Mouse (Mus musculus) liver, embryonic 14.5 days (tissue): ENCODE results near the gene Alkbh7.

Experiments
- CTCF ChIP-seq: IDR thresholded peaks from 2 replicates; pipeline ENCODE4 v1.5.1; 2016; ENCODE audit warnings: antibody characterized with exemption, low read depth, control low read depth
- EP300 ChIP-seq: IDR thresholded peaks from 2 replicates; pipeline ENCODE4 v1.6.1; 2016; ENCODE audit warnings: antibody characterized with exemption, low read depth

- no peak for TF ChIP-seq CTCF
- TF ChIP-seq EP300, result no peak
Observed at GRCm38 (mm10) chr17:56976531-56977390, 20.4 kb upstream of the Alkbh7 start.
